Mouse (Mus musculus) liver, adult 2 months (tissue): Measurements from ENCODE around the gene Ccdc191. TPM values are rescaled to one million over a fixed set of nuclear protein-coding genes. Genes with fewer than 3 reads are reported as not detected.

Source experiments
- DNase-seq: peaks from one replicate; pipeline ENCODE4 v3.0.0-alpha.2; 2011; ENCODE audit warnings: low read depth, low spot score; ENCODE audit errors: extremely low read depth
- H3K27ac ChIP-seq: fragments of 200-500 bp; replicated peaks from 2 replicates; pipeline ENCODE4 v1.5.1; 2012; ENCODE audit warnings: low read depth, mild to moderate bottlenecking, control low read depth, inconsistent platforms, low read length; ENCODE audit not compliant: insufficient read depth
- H3K27me3 ChIP-seq: fragments of 200-500 bp; 2 replicates; pipeline ENCODE4 v1.6.1; 2012; ENCODE audit warnings: mild to moderate bottlenecking, moderate library complexity, low read length, inconsistent platforms; ENCODE audit not compliant: control insufficient read depth, insufficient read depth
- H3K36me3 ChIP-seq: fragments of 200-500 bp; 2 replicates; pipeline ENCODE4 v1.6.1; 2012; ENCODE audit warnings: low read length, inconsistent platforms; ENCODE audit not compliant: control insufficient read depth, insufficient read depth
- H3K4me1 ChIP-seq: fragments of 200-500 bp; 2 replicates; pipeline ENCODE4 v1.6.1; 2011; ENCODE audit warnings: low read length; ENCODE audit not compliant: control insufficient read depth, insufficient read depth
- H3K4me3 ChIP-seq: fragments of 200-500 bp; 2 replicates; pipeline ENCODE4 v1.5.1; 2011; ENCODE audit warnings: low read depth, mild to moderate bottlenecking, control low read depth, low read length, moderate library complexity; ENCODE audit not compliant: insufficient read depth
- H3K79me2 ChIP-seq: fragments of 200-500 bp; 2 replicates; pipeline ENCODE4 v1.6.1; 2012; ENCODE audit warnings: inconsistent platforms, mild to moderate bottlenecking, low read length, moderate library complexity; ENCODE audit not compliant: control insufficient read depth, insufficient read depth
- H3K9ac ChIP-seq: fragments of 200-500 bp; 2 replicates; pipeline ENCODE4 v1.6.1; 2012; ENCODE audit warnings: low read depth, mild to moderate bottlenecking, control low read depth, inconsistent platforms, low read length
- CTCF ChIP-seq: fragments of 200-500 bp; IDR thresholded peaks from 2 replicates; pipeline ENCODE4 v1.5.1; 2011; ENCODE audit warnings: low read depth, low read length, control low read depth
- POLR2A ChIP-seq: fragments of 200-500 bp; IDR thresholded peaks from 2 replicates; pipeline ENCODE4 v1.6.1; 2011; ENCODE audit warnings: low read length, control low read depth; ENCODE audit not compliant: insufficient read depth; ENCODE audit errors: extremely low read depth
- WGBS: fragments of 180-500 bp; shearing (Covaris S2); methylation state at CpG from one replicate; pipeline ENCODE4 v1.1.7; 2018; 5-methylcytosine and 5-hydroxymethylcytosine counted together
- polyA plus RNA-seq: library from polyadenylated mRNA; depleted of rRNA; stranded (reverse); fragments of >200 nt; gene quantifications from 2 replicates; pipeline ENCODE4 v1.2.3, GENCODE M21; 2012
- total RNA-seq: library from RNA; depleted of rRNA; stranded (reverse); fragments of >200 nt; gene quantifications from 2 replicates; pipeline ENCODE4 v1.2.3, GENCODE M21; 2014

Ccdc191 gene
- total and polyA plus RNA-seq, 2 experiments = 1.1 to 6.2 TPM

DNA sequence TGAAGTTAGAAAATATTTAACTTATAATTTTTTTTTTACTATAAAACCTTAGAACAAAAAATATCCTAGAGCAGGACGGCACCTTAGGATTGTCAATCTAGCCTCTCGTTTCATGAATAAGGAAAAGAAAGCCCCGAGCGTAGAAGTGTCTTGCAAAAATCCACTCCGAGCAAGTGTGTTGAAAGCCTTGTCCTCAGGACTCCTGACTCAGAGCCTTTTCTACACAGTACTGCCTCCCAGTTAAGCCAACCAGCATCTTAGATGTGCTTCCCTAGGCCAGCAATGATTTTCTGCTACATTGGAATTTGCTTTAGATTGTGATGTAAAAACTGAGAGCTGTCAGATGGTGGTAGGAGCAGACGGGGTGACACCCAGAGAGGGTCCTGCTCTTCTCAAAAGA lies 43.4 kb downstream of the Ccdc191 start:
- 95% methylated on average over 6 of the region's 6 CpGs for WGBS

DNA sequence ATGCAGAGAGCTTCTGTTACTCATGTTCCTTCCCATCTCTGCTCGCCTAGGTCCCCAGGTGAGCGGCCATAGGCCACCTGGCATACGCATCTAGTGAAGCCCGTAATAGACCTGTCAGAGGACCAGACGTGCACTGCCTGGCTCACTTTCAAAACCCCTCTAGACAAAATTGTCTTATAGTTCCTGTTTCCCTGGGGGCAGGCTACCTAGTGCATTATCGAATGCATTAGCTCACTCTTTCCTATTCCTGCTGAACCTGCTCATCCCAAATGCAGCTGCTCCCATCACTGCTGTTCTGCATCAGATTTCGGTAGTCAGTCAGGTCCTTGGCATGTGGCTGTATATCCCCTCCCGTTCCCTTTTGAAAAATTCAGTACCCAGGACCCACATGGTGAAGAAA lies 45.3 kb downstream of the Ccdc191 start:
- Histone ChIP-seq H3K4me3 (no peak overlapping the region), H3K27ac (no peak overlapping the region), H3K36me3 (peaks cover 9% of the 10 kb centered on the region; the same call in 1 of the 2 replicates), H3K27me3 (no peaks in the 10 kb centered on the region), H3K4me1 (no peaks in the 10 kb centered on the region), H3K9ac (no peak overlapping the region), H3K79me2 (no peaks in the 10 kb centered on the region)
- 94% methylated on average over 8 of the region's 8 CpGs for WGBS
- TF ChIP-seq POLR2A (no peak), CTCF (no peak)
- DNase-seq = no peak

More for the DNA sequence above, 43.4 kb downstream of the Ccdc191 start:
- Histone ChIP-seq H3K36me3 (peaks cover 7% of the 10 kb centered on the region; the same call in 1 of the 2 replicates), H3K4me3 (no peak overlapping the region), H3K9ac (no peak overlapping the region), H3K79me2 (no peaks in the 10 kb centered on the region), H3K27ac (no peak overlapping the region), H3K4me1 (no peaks in the 10 kb centered on the region), H3K27me3 (no peaks in the 10 kb centered on the region)
- no peak for DNase-seq
- TF ChIP-seq POLR2A (no peak), CTCF (no peak)

DNA sequence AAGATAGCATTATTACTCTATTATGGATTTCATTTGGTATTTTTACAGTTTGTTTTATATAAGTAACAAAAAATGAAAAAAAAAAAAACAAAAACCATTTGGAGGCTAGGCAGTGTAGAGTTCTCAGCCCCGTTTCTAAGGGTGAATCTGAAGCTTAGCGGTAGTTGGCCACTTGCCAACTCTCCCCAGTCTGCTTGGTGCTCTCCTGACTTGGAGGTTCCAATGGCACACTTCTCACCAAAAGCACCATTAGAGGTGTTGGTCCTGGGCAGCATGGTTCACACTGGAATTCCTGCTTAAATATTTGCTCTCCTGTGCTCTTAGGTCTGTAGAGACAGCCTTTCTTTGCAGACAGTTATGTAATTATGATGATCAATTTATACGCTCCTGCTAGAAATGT lies 45.8 kb downstream of the Ccdc191 start:
- WGBS = 63% methylated on average over 3 of the region's 3 CpGs

DNA sequence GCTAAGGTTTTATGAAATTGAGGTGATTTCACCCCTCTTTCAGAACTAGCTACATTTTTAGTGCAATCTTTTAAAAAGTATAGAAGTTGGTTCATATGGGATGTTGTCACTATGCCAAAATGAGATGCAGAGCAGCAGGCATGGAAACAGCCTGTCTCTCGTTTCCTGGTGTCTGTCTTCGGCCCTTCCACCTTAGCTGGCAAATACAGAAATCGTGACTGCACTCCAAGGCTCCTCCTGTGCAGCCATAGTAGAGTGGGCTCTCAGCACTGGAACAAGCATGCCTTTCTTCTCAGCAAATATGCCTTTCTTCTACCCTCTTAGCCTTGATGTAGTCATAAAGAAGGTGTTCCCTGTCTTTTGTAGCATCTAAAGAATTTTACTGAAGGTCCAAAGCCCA lies 46.3 kb downstream of the Ccdc191 start:
- H3K27me3 ChIP-seq = no peaks in the 10 kb centered on the region
- no peaks in the 10 kb centered on the region for H3K4me1 ChIP-seq
- no peak overlapping the region for H3K27ac ChIP-seq
- WGBS = 80% methylated on average over 3 of the region's 3 CpGs
- H3K36me3 ChIP-seq = peaks cover 10% of the 10 kb centered on the region
- no peak overlapping the region for H3K9ac ChIP-seq
- no peaks in the 10 kb centered on the region for H3K79me2 ChIP-seq
- DNase-seq = no peak
- no peak overlapping the region for H3K4me3 ChIP-seq
- no peak for TF ChIP-seq POLR2A
- TF ChIP-seq CTCF = no peak

More for the DNA sequence above, 45.8 kb downstream of the Ccdc191 start:
- no peak overlapping the region for H3K27ac ChIP-seq
- no peaks in the 10 kb centered on the region for H3K79me2 ChIP-seq
- H3K4me3 ChIP-seq = no peak overlapping the region
- no peak overlapping the region for H3K9ac ChIP-seq
- no peaks in the 10 kb centered on the region for H3K4me1 ChIP-seq
- H3K27me3 ChIP-seq = no peaks in the 10 kb centered on the region
- TF ChIP-seq CTCF (no peak), POLR2A (no peak)
- H3K36me3 ChIP-seq = peaks cover 9% of the 10 kb centered on the region; the same call in 1 of the 2 replicates
- peak; percentile 6 for DNase-seq

DNA sequence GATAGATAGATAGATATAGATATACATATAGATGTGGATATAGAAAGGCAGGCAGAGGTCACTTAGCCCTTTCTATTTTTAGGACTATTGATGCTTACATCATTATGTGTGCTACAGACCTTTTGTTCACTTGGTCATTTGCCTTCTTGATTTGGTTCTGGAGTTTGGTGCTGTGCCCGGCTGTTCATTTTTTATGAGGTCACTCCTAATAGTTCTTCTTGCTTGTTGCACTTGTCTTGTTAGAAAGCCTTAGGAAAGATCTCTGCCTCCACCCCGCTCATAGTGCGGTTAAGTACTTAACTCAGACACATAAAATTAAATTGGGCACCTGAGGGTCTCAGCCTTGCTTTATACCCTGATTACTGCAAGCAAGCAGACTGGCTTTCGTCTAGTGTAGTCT lies 51.2 kb downstream of the Ccdc191 start:
- Histone ChIP-seq H3K27me3 (no peaks in the 10 kb centered on the region), H3K9ac (no peak overlapping the region), H3K4me3 (no peak overlapping the region), H3K36me3 (peaks cover 16% of the 10 kb centered on the region), H3K27ac (no peak overlapping the region), H3K79me2 (no peaks in the 10 kb centered on the region), H3K4me1 (no peaks in the 10 kb centered on the region)
- TF ChIP-seq POLR2A (no peak), CTCF (no peak)
- whole genome bisulfite sequencing = 96% methylated on average over 4 of the region's 4 CpGs
- DNase-seq = no peak

DNA sequence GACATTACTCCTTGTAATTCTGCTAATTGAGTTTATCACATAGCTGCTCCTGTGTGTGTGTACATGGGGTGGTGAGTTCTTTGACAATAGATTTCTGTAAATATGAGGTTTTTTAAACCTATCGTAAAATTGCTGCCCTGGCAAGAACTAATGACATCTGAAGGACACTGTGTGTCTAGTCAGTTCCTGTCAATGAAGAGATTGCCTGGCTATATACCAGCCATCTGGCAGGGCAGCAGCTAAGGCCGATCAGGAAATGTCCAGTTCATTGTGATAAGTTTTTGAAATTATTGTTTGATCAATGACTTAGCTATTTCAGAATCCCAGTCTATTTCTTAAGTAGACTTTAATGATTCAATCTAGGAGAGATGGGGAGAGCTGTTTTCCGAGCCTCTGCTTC lies 55.8 kb downstream of the Ccdc191 start:
- H3K27ac ChIP-seq = no peak overlapping the region
- TF ChIP-seq POLR2A (no peak), CTCF (no peak)
- H3K4me3 ChIP-seq = no peak overlapping the region
- no peaks in the 10 kb centered on the region for H3K27me3 ChIP-seq
- H3K79me2 ChIP-seq = no peaks in the 10 kb centered on the region
- peaks cover 16% of the 10 kb centered on the region for H3K36me3 ChIP-seq
- H3K4me1 ChIP-seq = no peaks in the 10 kb centered on the region
- DNase-seq = no peak
- H3K9ac ChIP-seq = no peak overlapping the region
- 75% methylated on average over 3 of the region's 3 CpGs for WGBS
